Mouse (Mus musculus): ENCODE measurements around the gene Fpr1.

- TF ChIP-seq POLR2A (IDR thresholded peaks at IDR 0.05; ENCODE audit: extremely low read depth, insufficient read depth, low read length) (no peak), CTCF (IDR thresholded peaks at IDR 0.05; ENCODE audit: extremely low read depth, insufficient read depth, low read length) (no peak)
These were observed 54.5 kb downstream of the Fpr1 start for GRCm38 (mm10) chr17:17829052-17829785.
